Mouse (Mus musculus) liver, embryonic 14.5 days (tissue): ENCODE measurements around the gene Olfr9. TPM values are rescaled to one million over a fixed set of nuclear protein-coding genes. Genes with fewer than 3 reads are reported as not detected.
"Not testable (repeated sequence)": the region's sequence is repeated elsewhere in the genome, so short reads cannot be mapped to it uniquely, and the experiment has no call there.

ENCODE experiments used
- ATAC-seq: fragments of 200-750 bp; cut with Nextera tagmentation; 2 replicates; pipeline ENCODE4 v1.8.0; 2017; ENCODE audit warnings: moderate number of reproducible peaks, mild to moderate bottlenecking, moderate library complexity; ENCODE audit not compliant: insufficient read depth
- DNase-seq, 3 experiments: peaks; one replicate each; pipeline ENCODE4 v3.0.0-alpha.2; 2012 to 2013; ENCODE audit warnings: low read depth in 3 of 3, low spot score in 3 of 3
- H3K27ac ChIP-seq: fragments of 300-500 bp; sonication (generic); 2 replicates; pipeline ENCODE4 v1.5.1; 2014; ENCODE audit warnings: moderate library complexity, mild to moderate bottlenecking, control low read depth, inconsistent platforms
- H3K27me3 ChIP-seq: fragments of 300-500 bp; sonication (generic); 2 replicates; pipeline ENCODE4 v1.6.1; 2014; ENCODE audit warnings: mild to moderate bottlenecking, low read length, moderate library complexity; ENCODE audit not compliant: control insufficient read depth, insufficient read depth
- H3K36me3 ChIP-seq: fragments of 300-500 bp; sonication (generic); replicated peaks from 2 replicates; pipeline ENCODE4 v1.6.1; 2014; ENCODE audit warnings: low read depth; ENCODE audit not compliant: control insufficient read depth, insufficient read depth
- H3K4me1 ChIP-seq, 2 experiments: fragments of 200-500 bp in 1 of 2; fragments of 300-500 bp in 1 of 2; sonication (generic) in 1 of 2; replicated peaks; 2 replicates each; pipeline ENCODE4 v1.6.1; 2012 to 2014; ENCODE audit warnings: antibody characterized with exemption in 1 of 2, inconsistent platforms in 1 of 2, low read length in 1 of 2; ENCODE audit not compliant: control insufficient read depth in 2 of 2, insufficient read depth in 2 of 2
- H3K4me2 ChIP-seq: fragments of 300-500 bp; sonication (generic); 2 replicates; pipeline ENCODE4 v1.6.1; 2014; ENCODE audit warnings: low read depth, mild to moderate bottlenecking, control low read depth, moderate library complexity
- H3K4me3 ChIP-seq, 2 experiments: fragments of 200-500 bp in 1 of 2; fragments of 300-500 bp in 1 of 2; sonication (generic) in 1 of 2; 2 replicates each; pipeline ENCODE4 v1.5.1; 2012 to 2014; ENCODE audit warnings: low read depth in 2 of 2, low read length in 2 of 2, mild to moderate bottlenecking in 2 of 2, control low read depth in 1 of 2, inconsistent platforms in 1 of 2, moderate library complexity in 1 of 2; ENCODE audit not compliant: insufficient read depth in 1 of 2
- H3K9ac ChIP-seq: fragments of 300-500 bp; sonication (generic); replicated peaks from 2 replicates; pipeline ENCODE4 v1.6.1; 2014; ENCODE audit warnings: mild to moderate bottlenecking, control low read depth, moderate library complexity
- H3K9me3 ChIP-seq: fragments of 300-500 bp; sonication (generic); 2 replicates; pipeline ENCODE4 v1.6.1; 2016; ENCODE audit warnings: low read length, mixed read lengths; ENCODE audit not compliant: control insufficient read depth
- CTCF ChIP-seq: IDR thresholded peaks from 2 replicates; pipeline ENCODE4 v1.5.1; 2016; ENCODE audit warnings: antibody characterized with exemption, low read depth, control low read depth
- EP300 ChIP-seq: IDR thresholded peaks from 2 replicates; pipeline ENCODE4 v1.6.1; 2016; ENCODE audit warnings: antibody characterized with exemption, low read depth
- WGBS: fragments of 180-500 bp; shearing (Covaris S2); extraction: QIAGEN DNeasy Blood & Tissue Kit; methylation state at CpG from one replicate; pipeline ENCODE4 v1.1.7; 2014; ENCODE audit not compliant: insufficient replicate concordance; 5-methylcytosine and 5-hydroxymethylcytosine counted together
- polyA plus RNA-seq, 2 experiments: library from polyadenylated mRNA; depleted of rRNA in 1 of 2; stranded (reverse) in 1 of 2; unstranded in 1 of 2; fragments of >200 nt; fragmentation: Nextera tagmentation in 1 of 2; extraction: Ambion mirVana in 1 of 2; gene quantifications; 2 replicates each; pipeline versions ENCODE4 v1.2.1 to v1.2.3; 2012 to 2014

The Olfr9 gene
- polyA plus RNA-seq (2012; rRNA removed) = not detected in 2 replicates
- not detected in 2 replicates for polyA plus RNA-seq (2014; fragmentation: Nextera tagmentation; extraction: Ambion mirVana)

DNA sequence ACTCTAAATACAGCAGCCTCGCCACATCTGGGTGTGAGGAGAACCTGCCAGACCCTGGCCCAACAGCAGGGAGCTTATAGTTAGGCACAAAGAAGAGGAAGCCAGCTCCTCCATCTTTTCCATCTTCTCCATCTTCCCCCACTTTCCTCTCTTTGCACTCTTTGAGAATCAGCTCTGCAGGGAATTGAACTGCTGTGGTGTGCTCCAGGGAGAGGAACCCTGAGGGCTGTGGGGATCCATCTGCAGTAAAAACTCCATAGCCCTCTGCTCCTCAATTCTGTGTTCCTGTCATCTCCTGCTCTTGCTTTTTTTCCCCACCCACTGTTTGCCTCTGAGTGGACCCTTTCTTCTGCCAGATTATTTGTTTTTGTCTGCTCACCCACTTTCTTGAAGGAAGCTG lies at the start of gene Olfr9:
Gene Olfr9 (plus strand): TSS at position 301 of the 400 bp plus-strand sequence.
- H3K36me3 ChIP-seq, H3K4me2 ChIP-seq, H3K4me1 ChIP-seq, DNase-seq, H3K4me3 ChIP-seq, H3K9ac ChIP-seq, H3K9me3 ChIP-seq, H3K27me3 ChIP-seq, H3K27ac ChIP-seq, ATAC-seq: not testable (repeated sequence)
- 26% methylated on average over 1 of the region's 1 CpGs for WGBS

DNA sequence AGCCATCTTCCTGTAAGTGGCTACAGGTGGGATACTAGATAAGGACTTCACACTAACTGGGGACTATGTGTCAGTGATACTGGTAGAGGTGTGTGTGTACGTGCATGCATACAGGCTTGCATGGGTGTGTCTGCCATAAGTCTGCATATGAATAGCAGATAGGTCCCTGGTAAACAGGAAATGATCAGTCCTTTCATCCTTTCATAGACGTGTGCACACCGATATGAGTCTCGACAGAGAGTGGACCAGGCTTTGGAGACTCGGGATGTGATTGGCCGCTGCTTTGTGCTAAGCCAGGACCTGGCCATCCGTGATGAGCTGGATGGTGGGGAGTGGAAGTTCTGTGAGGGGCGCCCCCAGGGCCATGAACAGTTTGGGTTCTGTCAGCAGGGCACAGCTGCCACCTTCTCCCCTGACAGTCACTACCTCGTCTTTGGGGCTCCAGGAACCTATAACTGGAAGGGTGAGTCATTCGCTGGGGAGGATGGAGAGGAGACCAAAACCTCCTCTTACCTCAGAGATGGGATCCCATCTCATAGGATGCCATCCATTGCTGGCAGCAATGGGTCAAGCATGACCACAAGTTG lies 48.7 kb upstream of the Olfr9 start:
- no peak overlapping the region for H3K4me3 ChIP-seq
- no peak for DNase-seq
- H3K4me2 ChIP-seq = no peak overlapping the region
- TF ChIP-seq CTCF (no peak), EP300 (no peak)
- H3K36me3 ChIP-seq = no peaks in the 10 kb centered on the region
- no peak overlapping the region for H3K9ac ChIP-seq
- no peaks in the 10 kb centered on the region for H3K9me3 ChIP-seq
- peaks cover 8% of the 10 kb centered on the region for H3K27me3 ChIP-seq
- no peak for ATAC-seq
- H3K27ac ChIP-seq = no peak overlapping the region
- 52% methylated on average over 10 of the region's 10 CpGs for WGBS
- H3K4me1 ChIP-seq = no peaks in the 10 kb centered on the region

DNA sequence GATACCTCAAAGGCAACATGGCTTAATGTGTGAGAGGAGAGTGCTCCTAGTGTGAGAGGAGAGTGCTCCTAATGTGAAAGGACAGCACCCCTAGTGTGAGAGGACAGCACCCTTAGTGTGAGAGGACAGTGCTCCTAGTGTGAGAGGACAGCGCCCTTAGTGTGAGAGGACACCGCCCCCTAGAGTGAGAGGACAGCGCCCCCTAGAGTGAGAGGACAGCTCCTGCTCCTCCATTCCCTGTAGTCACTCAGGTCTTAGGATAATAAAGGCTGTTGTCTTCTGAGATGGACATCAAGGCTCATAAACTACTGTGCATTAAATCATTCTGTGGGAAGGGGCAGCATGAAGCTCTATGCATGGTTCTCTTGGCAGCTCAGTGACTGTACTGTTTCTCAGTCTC lies 43.6 kb upstream of the Olfr9 start:
- TF ChIP-seq CTCF = peak; percentile 74
- no peak for TF ChIP-seq EP300
- H3K9ac ChIP-seq = no peak overlapping the region
- H3K9me3 ChIP-seq = no peaks in the 10 kb centered on the region
- WGBS = 18% methylated on average over 3 of the region's 3 CpGs
- no peaks in the 10 kb centered on the region for H3K4me1 ChIP-seq
- DNase-seq (no peak), ATAC-seq (no peak)
- H3K4me2 ChIP-seq = no peak overlapping the region
- no peaks in the 10 kb centered on the region for H3K36me3 ChIP-seq
- H3K27me3 ChIP-seq = no peaks in the 10 kb centered on the region; the same call in 1 of the 2 replicates
- H3K27ac ChIP-seq = no peak overlapping the region
- no peak overlapping the region for H3K4me3 ChIP-seq

DNA sequence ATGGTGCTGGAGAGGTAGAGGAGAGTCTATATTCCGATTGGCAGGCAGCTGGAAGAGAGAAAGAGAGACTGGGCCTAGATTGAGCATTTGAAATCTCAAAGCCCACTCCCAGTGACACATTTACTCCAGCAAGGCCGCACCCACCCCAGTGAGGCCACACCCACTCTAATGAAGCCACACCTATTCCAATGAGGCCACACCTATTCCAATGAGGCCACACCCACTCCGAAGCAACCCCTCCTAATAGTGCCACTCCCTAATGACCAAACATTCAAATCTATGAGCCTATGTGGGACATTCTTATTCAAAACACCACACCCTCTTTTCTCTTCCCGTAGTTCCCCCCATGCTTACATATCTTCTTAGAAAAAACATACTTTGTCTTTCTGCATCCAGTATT lies 41.7 kb upstream of the Olfr9 start:
- H3K27me3 ChIP-seq = no peaks in the 10 kb centered on the region; the same call in 1 of the 2 replicates
- no peak overlapping the region for H3K4me3 ChIP-seq
- H3K4me2 ChIP-seq = no peak overlapping the region
- H3K9ac ChIP-seq = no peak overlapping the region
- TF ChIP-seq EP300 = no peak
- no peak for TF ChIP-seq CTCF
- no peak overlapping the region for H3K27ac ChIP-seq
- H3K36me3 ChIP-seq = no peaks in the 10 kb centered on the region
- no peaks in the 10 kb centered on the region for H3K9me3 ChIP-seq
- H3K4me1 ChIP-seq = no peaks in the 10 kb centered on the region
- 75% methylated on average over 4 of the region's 4 CpGs for WGBS
- ATAC-seq = no peak
- DNase-seq = no peak

DNA sequence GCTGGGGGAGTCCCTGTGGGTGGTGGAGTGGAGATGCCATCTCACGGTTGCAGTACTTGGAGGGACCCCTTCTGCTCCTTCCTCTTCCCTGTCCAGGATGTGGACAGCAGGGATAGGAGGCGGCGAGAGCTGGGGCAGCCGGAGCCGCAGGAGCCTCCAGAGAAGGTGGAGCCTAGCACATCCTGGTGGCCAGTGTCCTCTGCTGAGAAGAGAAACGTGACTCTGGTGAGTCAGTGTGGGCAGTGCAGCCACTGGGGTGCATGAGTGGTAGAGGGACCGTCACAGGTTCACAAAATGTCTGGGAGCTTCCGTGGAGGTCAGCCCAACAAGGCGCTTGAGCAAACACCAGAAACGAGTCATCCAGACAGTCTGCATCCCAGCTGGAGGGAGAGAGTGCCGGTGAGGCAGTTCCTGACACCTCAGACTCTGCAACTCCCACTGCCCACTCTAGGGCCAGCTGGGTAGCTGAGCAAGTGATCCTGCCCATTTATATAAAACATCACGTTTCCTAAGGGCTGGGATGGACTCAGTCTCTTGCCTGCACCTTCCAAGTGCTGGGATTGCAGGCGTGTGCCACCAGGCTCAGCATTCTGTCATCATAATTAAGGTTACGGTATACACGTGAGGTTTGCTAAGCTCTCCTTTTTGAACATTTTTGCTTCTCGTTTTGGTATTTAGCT lies 38.9 kb upstream of the Olfr9 start:
- no peak for TF ChIP-seq EP300
- no peak for TF ChIP-seq CTCF
- Histone ChIP-seq H3K27ac (no peak overlapping the region), H3K27me3 (no peaks in the 10 kb centered on the region; the same call in 1 of the 2 replicates), H3K4me1 (no peaks in the 10 kb centered on the region), H3K4me2 (no peak overlapping the region), H3K9me3 (no peaks in the 10 kb centered on the region), H3K4me3 (no peak overlapping the region), H3K9ac (no peak overlapping the region), H3K36me3 (no peaks in the 10 kb centered on the region)
- DNase-seq = no peak
- ATAC-seq = no peak
- WGBS = 48% methylated on average over 16 of the region's 16 CpGs
